Mouse (Mus musculus): ENCODE measurements around the gene Slc39a11. TPM values are rescaled to one million over a fixed set of nuclear protein-coding genes. Genes with fewer than 3 reads are reported as not detected.

Gene Slc39a11
- polyA plus RNA-seq, 1 experiment from 2014 or later, result 25.3 TPM

DNA sequence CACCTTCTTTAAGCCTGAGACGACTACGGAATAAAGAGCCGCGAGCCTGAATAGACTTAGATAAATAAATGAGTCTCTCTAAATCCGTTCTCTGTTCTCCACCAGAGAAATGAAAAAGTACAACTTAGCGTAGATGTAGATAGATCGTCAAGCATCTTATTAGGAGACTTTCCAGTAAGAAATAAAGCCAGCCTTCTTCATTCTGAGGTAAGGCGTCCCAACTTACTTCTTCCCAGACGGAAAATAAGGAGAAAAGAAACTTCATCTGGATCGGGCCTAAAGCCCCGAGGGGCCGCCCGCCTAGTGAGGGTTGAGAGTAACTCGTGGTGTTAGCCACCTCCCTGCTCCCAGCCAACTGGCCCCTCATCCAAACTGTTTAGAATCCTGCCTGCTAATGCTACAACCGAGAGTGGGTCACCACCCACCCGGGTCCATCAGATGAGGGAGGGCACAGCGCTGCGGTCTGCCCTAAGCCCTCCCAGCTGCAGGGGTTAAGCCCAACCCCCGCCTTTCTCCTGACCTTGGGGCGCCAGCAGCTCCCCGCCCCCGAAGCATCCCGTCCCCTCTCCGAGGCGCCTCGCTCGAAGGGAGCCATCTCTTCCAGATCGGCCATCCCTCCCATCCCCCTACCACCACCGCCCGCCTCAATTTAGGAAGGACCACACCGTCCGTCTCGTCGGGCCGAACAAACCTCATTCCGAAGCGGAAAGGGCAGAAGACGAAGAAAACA, 33.2 kb upstream of the Slc39a11 start:
- peak; percentile 73 for DNase-seq (ENCODE audit: low spot score)
- no peaks in the 10 kb centered on the region for H3K9me3 ChIP-seq
- no peaks in the 10 kb centered on the region for H3K27me3 ChIP-seq (ENCODE audit: insufficient read depth, poor library complexity, severe bottlenecking)
- 5% methylated on average over 38 of the region's 38 CpGs for WGBS
- H3K4me1 ChIP-seq (replicated peaks), result peaks cover 66% of the 10 kb centered on the region
- peaks cover 5% of the 10 kb centered on the region for H3K36me3 ChIP-seq
- peak overlapping the region; percentile 93 for H3K4me3 ChIP-seq
- H3K27ac ChIP-seq, result peak overlapping the region; percentile 92

DNA sequence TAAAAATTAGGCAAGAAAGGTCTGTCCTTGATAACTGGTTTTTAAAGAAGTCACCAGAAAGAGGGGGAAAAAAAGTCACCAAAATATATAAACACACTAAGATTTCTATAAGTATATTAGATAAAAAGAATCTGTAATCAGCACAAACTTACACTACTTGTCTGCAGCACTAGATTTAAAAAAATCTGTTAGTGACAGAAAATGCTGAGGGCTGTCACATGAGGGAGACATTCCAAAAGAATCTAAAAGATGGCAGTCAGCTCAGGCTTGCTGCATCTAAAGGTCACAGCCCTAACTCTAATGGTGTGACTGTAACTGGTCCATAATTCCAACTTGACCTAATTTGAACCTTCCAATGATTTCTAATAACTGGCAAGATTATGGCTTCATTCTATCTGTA, 32.1 kb upstream of the Slc39a11 start:
- Histone ChIP-seq H3K9me3 (no peaks in the 10 kb centered on the region), H3K27ac (no peak overlapping the region), H3K36me3 (peaks cover 8% of the 10 kb centered on the region), H3K4me1 (replicated peaks) (peaks cover 59% of the 10 kb centered on the region), H3K27me3 (ENCODE audit: insufficient read depth, poor library complexity, severe bottlenecking) (no peaks in the 10 kb centered on the region), H3K4me3 (peak overlapping the region; percentile 93)
- DNase-seq (ENCODE audit: low spot score), result no peak

DNA sequence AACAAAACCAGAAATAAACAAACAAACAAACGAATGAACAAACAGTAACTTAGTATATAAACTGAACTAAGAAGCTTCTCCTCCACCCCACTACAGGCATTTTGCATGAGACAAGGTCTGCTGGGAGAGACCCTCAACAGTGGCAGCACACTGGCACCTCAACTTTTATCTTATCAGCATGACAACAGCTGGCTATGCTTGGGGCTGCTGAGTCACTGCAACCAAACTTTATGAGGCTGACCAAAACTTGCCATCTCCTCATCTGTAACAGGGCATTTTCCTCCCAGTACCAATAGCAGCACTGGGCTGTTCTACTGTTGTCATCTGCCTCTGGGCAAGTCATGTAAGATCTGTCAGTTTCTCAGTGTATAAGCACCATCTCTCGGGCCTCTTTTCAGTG, 31.1 kb upstream of the Slc39a11 start:
- WGBS, result 88% methylated on average over 2 of the region's 2 CpGs
- Histone ChIP-seq H3K27me3 (ENCODE audit: insufficient read depth, poor library complexity, severe bottlenecking) (no peaks in the 10 kb centered on the region), H3K4me1 (replicated peaks) (peaks cover 50% of the 10 kb centered on the region), H3K9me3 (no peaks in the 10 kb centered on the region), H3K4me3 (no peak overlapping the region), H3K27ac (no peak overlapping the region), H3K36me3 (peaks cover 19% of the 10 kb centered on the region)
- no peak for DNase-seq (ENCODE audit: low spot score)

DNA sequence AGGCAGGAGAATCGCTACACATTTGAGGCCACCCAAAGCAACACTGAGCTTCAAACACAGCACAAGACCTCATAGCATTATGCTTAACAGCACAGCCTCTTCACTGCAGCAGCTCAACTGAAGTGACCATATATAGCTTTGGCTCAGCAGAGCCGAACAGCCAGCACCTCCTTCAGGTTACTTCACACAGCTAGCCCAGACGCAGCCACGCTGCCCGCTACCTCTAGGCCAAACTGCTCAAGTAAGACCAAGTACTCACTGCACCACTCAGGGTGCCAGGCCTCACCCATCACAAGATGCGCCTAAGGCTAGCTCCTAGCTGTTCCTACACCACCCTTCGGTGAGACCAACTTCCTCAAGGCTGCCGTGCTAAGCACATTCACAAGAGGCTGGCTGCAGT, 28.5 kb upstream of the Slc39a11 start:
- peaks cover 31% of the 10 kb centered on the region for H3K4me1 ChIP-seq (replicated peaks)
- no peak overlapping the region for H3K4me3 ChIP-seq
- H3K9me3 ChIP-seq, result no peaks in the 10 kb centered on the region
- WGBS, result 87% methylated on average over 8 of the region's 8 CpGs
- peaks cover 44% of the 10 kb centered on the region for H3K36me3 ChIP-seq
- H3K27ac ChIP-seq, result no peak overlapping the region
- no peaks in the 10 kb centered on the region for H3K27me3 ChIP-seq (ENCODE audit: insufficient read depth, poor library complexity, severe bottlenecking)
- DNase-seq (ENCODE audit: low spot score), result no peak

DNA sequence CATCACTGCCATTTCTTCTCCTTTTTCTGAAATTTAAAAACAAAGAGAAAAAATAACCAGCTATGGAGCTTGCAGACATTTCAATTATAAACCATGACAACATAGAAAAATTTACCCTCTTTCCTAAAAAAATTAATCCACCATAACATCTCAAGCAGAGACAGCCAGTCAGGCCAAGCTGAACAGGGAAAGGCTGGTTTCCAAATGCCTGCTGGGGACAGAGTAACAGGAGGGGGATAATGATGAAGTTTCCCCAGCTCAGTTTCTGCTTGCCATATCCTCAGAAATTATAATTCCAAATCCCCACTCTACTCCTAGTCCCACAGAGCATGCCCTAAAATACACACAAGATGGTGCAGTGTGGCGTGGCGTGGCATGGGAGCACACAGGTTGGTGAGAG, 27.5 kb upstream of the Slc39a11 start:
- 99% methylated on average over 2 of the region's 2 CpGs for WGBS
- Histone ChIP-seq H3K27me3 (ENCODE audit: insufficient read depth, poor library complexity, severe bottlenecking) (no peaks in the 10 kb centered on the region), H3K9me3 (no peaks in the 10 kb centered on the region), H3K4me1 (replicated peaks) (peaks cover 22% of the 10 kb centered on the region), H3K27ac (no peak overlapping the region), H3K36me3 (peaks cover 54% of the 10 kb centered on the region), H3K4me3 (no peak overlapping the region)
- no peak for DNase-seq (ENCODE audit: low spot score)

DNA sequence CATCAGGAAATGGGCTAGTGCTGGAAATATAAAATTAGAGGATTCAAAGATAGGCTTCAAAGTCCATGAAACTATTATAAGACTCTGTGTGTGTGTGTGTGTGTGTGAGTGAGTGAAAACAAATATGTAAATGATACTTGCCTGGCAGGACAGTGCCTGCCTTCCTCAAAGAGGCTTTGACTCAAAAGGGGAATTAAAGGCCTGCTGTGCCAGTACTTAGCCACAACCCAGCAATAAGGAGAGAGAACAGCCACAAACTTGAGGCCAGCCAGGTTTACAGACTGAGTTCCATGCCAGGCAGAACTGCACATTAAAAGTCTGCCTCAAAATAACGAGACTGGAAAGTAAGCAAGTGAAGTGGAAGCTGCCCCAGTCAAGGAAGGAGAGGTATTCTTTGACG, 27.0 kb upstream of the Slc39a11 start:
- H3K27me3 ChIP-seq (ENCODE audit: insufficient read depth, poor library complexity, severe bottlenecking), result no peaks in the 10 kb centered on the region
- no peak for DNase-seq (ENCODE audit: low spot score)
- WGBS, result 89% methylated on average over 2 of the region's 2 CpGs
- peaks cover 60% of the 10 kb centered on the region for H3K36me3 ChIP-seq
- no peak overlapping the region for H3K27ac ChIP-seq
- no peak overlapping the region for H3K4me3 ChIP-seq
- H3K9me3 ChIP-seq, result no peaks in the 10 kb centered on the region
- H3K4me1 ChIP-seq (replicated peaks), result peaks cover 17% of the 10 kb centered on the region

DNA sequence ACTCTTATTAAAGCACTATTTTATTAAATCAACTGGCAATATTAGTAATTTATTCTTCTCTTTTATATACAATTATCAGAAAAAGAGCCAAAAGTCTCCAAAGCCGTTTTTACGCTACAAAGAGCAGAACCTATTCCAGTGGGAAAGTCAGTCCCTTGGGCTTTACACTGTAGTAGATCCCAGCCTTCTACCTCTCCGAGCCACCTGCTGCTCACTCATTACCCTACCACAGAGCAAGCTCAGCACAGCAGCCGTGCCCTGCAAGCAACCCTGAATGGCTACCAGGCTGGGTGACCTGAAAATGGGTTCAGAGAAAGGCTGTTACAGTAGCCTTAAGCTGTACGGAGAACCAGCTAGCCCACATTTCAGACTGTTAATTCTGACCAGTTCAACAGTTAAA, 24.7 kb upstream of the Slc39a11 start:
- H3K27me3 ChIP-seq (ENCODE audit: insufficient read depth, poor library complexity, severe bottlenecking), result no peaks in the 10 kb centered on the region
- H3K4me1 ChIP-seq (replicated peaks), result peaks cover 6% of the 10 kb centered on the region
- no peaks in the 10 kb centered on the region for H3K9me3 ChIP-seq
- H3K4me3 ChIP-seq, result no peak overlapping the region
- peaks cover 82% of the 10 kb centered on the region for H3K36me3 ChIP-seq
- DNase-seq (ENCODE audit: low spot score), result no peak
- WGBS, result 88% methylated on average over 5 of the region's 5 CpGs
- H3K27ac ChIP-seq, result no peak overlapping the region

DNA sequence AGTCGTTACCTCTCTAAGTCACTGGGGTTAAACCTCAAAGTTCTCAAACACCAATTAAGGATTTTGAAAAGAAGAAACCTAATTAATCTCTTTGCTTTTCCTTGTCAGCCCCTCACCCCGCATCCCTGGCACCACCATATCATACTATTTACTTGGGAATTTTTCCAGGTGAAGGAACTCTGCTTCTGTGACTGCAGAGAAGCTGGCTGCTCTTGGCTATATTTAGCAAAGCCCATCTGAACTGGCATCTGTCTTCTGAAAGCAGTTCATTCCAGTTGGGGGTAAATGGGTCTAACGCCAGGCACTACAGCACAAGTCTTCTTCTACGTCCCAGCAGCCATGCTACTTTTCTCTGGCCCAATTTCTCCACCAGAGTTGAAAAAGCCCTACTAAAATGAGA, 23.7 kb upstream of the Slc39a11 start:
- peaks cover 91% of the 10 kb centered on the region for H3K36me3 ChIP-seq
- no peak overlapping the region for H3K4me3 ChIP-seq
- no peaks in the 10 kb centered on the region for H3K27me3 ChIP-seq (ENCODE audit: insufficient read depth, poor library complexity, severe bottlenecking)
- no peaks in the 10 kb centered on the region for H3K9me3 ChIP-seq
- no peak for DNase-seq (ENCODE audit: low spot score)
- peaks cover 4% of the 10 kb centered on the region for H3K4me1 ChIP-seq (replicated peaks)
- WGBS, result 97% methylated on average over 4 of the region's 4 CpGs
- no peak overlapping the region for H3K27ac ChIP-seq

DNA sequence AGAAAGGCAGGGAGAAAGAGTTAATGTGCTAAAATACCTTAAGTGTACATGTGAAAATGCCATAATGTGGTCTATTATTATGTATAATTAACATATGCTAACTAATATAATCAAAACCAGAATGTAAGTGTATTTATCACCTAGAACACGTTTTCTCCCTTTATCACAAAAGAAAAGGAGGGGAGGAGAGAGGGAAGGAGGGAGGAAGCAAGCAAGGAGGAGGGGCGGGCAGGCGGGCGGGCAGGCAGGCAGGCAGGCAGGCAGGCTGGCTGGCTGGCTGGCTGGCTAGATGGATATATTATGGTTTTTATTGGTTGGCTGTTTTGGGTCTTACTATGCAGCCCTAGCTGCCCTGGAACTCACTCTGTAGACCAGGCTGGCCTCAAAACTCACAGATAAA, 19.8 kb upstream of the Slc39a11 start:
- peaks cover 10% of the 10 kb centered on the region; the same call in 1 of the 2 replicates for H3K4me1 ChIP-seq (replicated peaks)
- no peaks in the 10 kb centered on the region for H3K9me3 ChIP-seq
- no peak for DNase-seq (ENCODE audit: low spot score)
- 85% methylated on average over 4 of the region's 4 CpGs for WGBS
- peaks cover 90% of the 10 kb centered on the region for H3K36me3 ChIP-seq
- no peaks in the 10 kb centered on the region for H3K27me3 ChIP-seq (ENCODE audit: insufficient read depth, poor library complexity, severe bottlenecking)
- H3K27ac ChIP-seq, result no peak overlapping the region
- no peak overlapping the region for H3K4me3 ChIP-seq

DNA sequence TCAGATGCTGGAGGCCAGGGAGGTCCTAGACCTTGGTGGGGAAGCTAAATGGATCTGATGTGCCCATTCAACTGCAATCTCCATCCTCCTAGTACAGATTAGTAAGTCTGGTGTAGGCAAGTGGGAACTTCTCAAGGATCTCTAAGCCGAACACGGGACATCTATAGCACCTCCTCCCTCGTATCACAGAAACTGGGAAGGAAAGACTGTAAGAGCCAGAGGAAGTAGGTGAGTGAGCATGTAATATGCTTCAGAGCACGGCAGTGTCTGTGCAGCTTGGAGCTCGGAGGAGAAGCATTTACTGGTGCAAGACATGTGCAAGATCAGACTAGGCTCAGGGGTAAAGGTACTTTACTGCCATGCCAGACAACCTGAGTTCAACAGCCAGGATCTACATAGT, 19.0 kb upstream of the Slc39a11 start:
- Histone ChIP-seq H3K4me1 (replicated peaks) (peaks cover 10% of the 10 kb centered on the region; the same call in 1 of the 2 replicates), H3K9me3 (no peaks in the 10 kb centered on the region), H3K4me3 (no peak overlapping the region), H3K36me3 (peaks cover 90% of the 10 kb centered on the region), H3K27me3 (ENCODE audit: insufficient read depth, poor library complexity, severe bottlenecking) (no peaks in the 10 kb centered on the region), H3K27ac (no peak overlapping the region)
- DNase-seq (ENCODE audit: low spot score), result no peak
- 95% methylated on average over 5 of the region's 5 CpGs for WGBS

DNA sequence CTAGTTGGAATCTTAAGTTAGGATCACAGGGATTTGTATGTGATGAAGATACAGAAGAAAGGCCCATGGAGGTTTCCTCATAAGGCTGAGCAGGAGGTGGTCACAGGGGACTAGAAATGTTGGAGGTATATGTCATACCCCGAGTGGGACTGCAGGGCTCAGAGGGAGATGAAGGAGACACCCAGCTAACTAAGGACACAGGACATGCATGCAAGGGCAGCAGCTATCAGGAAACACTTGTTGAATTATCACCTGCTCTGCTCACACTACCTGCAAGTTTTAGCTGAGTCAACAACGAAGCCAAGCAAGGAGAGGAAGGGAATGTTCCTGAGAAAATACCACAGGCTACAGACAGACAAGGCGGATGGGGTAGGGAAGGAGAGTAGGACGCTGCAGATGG, 17.8 kb upstream of the Slc39a11 start:
- no peak for DNase-seq (ENCODE audit: low spot score)
- H3K27me3 ChIP-seq (ENCODE audit: insufficient read depth, poor library complexity, severe bottlenecking), result no peaks in the 10 kb centered on the region
- H3K4me1 ChIP-seq (replicated peaks), result peaks cover 10% of the 10 kb centered on the region; the same call in 1 of the 2 replicates
- H3K27ac ChIP-seq, result no peak overlapping the region
- peaks cover 90% of the 10 kb centered on the region for H3K36me3 ChIP-seq
- 87% methylated on average over 4 of the region's 4 CpGs for WGBS
- no peak overlapping the region for H3K4me3 ChIP-seq
- no peaks in the 10 kb centered on the region for H3K9me3 ChIP-seq

DNA sequence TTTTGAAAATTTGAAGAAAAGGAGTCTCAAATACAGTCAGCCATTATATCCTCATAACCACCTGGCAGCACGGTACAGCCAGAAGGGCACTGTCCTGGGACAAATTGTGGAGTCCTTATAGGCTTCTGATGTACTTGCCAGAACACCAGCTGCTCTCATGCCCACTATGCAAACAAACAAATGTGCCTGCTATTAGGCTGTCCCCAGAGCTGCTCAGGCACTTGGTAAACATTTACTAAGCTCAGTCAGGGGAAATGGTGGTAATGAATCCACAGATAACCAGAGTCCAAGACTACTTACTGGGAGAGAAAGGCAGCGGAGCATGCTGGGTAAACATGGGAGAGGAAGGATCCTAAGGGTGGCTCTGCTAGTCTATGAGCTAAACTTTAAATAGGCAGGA, 17.2 kb upstream of the Slc39a11 start:
- H3K36me3 ChIP-seq, result peaks cover 90% of the 10 kb centered on the region

DNA sequence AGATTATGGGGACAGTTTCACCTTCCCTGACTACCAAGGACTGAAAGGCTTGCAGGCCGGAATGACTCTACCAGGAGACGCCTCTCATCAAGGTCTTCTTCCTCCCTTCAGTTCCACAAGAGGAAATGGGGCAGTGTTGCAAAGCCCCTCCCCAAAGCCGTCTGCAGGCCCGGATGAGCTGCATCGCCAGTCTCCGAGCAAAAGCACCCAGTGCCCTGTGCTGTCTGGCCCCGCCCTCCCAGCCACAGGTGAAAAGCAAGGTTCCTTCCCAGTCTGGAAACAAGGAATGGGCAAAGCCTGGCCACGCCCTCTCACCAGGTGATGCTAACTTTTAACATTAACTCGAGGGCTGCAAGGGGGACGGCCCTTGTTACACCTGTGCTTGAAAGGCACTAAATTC, 16.8 kb upstream of the Slc39a11 start:
- H3K4me3 ChIP-seq, result no peak overlapping the region
- WGBS, result 70% methylated on average over 10 of the region's 10 CpGs
- DNase-seq (ENCODE audit: low spot score), result no peak
- peaks cover 90% of the 10 kb centered on the region for H3K36me3 ChIP-seq
- peaks cover 10% of the 10 kb centered on the region; the same call in 1 of the 2 replicates for H3K4me1 ChIP-seq (replicated peaks)
- H3K27ac ChIP-seq, result no peak overlapping the region
- no peaks in the 10 kb centered on the region for H3K9me3 ChIP-seq
- H3K27me3 ChIP-seq (ENCODE audit: insufficient read depth, poor library complexity, severe bottlenecking), result no peaks in the 10 kb centered on the region

More for the DNA sequence above, 17.2 kb upstream of the Slc39a11 start:
- no peak for DNase-seq (ENCODE audit: low spot score)
- Histone ChIP-seq H3K4me3 (no peak overlapping the region), H3K9me3 (no peaks in the 10 kb centered on the region), H3K27me3 (ENCODE audit: insufficient read depth, poor library complexity, severe bottlenecking) (no peaks in the 10 kb centered on the region), H3K4me1 (replicated peaks) (peaks cover 10% of the 10 kb centered on the region; the same call in 1 of the 2 replicates), H3K27ac (no peak overlapping the region)
- WGBS, result 92% methylated on average over 2 of the region's 2 CpGs

DNA sequence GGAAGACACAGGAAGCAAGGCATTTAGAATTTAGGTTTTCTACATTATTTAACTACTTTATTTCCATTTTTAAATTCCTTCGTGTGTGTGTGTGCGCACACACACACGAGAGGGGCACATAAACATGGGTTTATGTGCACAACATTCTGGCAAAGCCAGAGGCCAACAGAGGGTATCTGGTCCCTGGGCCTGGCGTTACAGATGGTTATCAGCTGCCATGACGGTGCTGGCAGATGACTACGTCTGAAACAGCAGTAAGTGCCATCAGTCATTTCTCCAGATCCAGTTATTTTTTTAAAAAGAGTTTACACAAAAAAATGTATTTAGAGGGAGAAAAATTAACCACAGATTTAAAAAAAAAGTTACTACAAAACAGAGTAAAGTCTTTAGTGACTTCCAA, 16.3 kb upstream of the Slc39a11 start:
- no peak overlapping the region for H3K27ac ChIP-seq
- peaks cover 10% of the 10 kb centered on the region; the same call in 1 of the 2 replicates for H3K4me1 ChIP-seq (replicated peaks)
- peaks cover 90% of the 10 kb centered on the region for H3K36me3 ChIP-seq
- no peaks in the 10 kb centered on the region for H3K9me3 ChIP-seq
- H3K27me3 ChIP-seq (ENCODE audit: insufficient read depth, poor library complexity, severe bottlenecking), result no peaks in the 10 kb centered on the region
- no peak overlapping the region for H3K4me3 ChIP-seq
- WGBS, result 90% methylated on average over 6 of the region's 6 CpGs
- DNase-seq (ENCODE audit: low spot score), result no peak

All from hindbrain, embryonic 10.5 days (tissue).